Mouse (Mus musculus): ENCODE data around the gene Tpk1. TPM values are rescaled to one million over a fixed set of nuclear protein-coding genes. Genes with fewer than 3 reads are reported as not detected.
A peak's percentile ranks its signal among the peaks of the same experiment; 100 is the strongest.

The Tpk1 gene
- polyA plus RNA-seq, 1 experiment: 4.0 TPM

GRCm38 (mm10) chr6:43342386-43342785 is 323.7 kb downstream of the Tpk1 start:
- DNase-seq (ENCODE audit: low read depth): peak; percentile 68

GRCm38 (mm10) chr6:43338804-43339203 is 327.3 kb downstream of the Tpk1 start:
- DNase-seq (ENCODE audit: low read depth): no peak
- TF ChIP-seq POLR2A (IDR thresholded peaks at IDR 0.05; ENCODE audit: borderline replicate concordance, extremely low read depth, insufficient read depth, insufficient read length, poor library complexity, severe bottlenecking) (no peak), CTCF (IDR thresholded peaks at IDR 0.05; ENCODE audit: borderline replicate concordance, extremely low read depth, insufficient read depth, insufficient read length) (no peak)

More at GRCm38 (mm10) chr6:43342386-43342785, 323.7 kb downstream of the Tpk1 start:
- no peak for TF ChIP-seq CTCF (IDR thresholded peaks at IDR 0.05; ENCODE audit: borderline replicate concordance, extremely low read depth, insufficient read depth, insufficient read length)
- TF ChIP-seq POLR2A (IDR thresholded peaks at IDR 0.05; ENCODE audit: borderline replicate concordance, extremely low read depth, insufficient read depth, insufficient read length, poor library complexity, severe bottlenecking): no peak

- TF ChIP-seq POLR2A (IDR thresholded peaks at IDR 0.05; ENCODE audit: borderline replicate concordance, extremely low read depth, insufficient read depth, insufficient read length, poor library complexity, severe bottlenecking) (no peak), CTCF (IDR thresholded peaks at IDR 0.05; ENCODE audit: borderline replicate concordance, extremely low read depth, insufficient read depth, insufficient read length) (no peak)
- peak; percentile 81 for DNase-seq (ENCODE audit: low read depth)
Observed at GRCm38 (mm10) chr6:43337491-43337961, 328.6 kb downstream of the Tpk1 start.

GRCm38 (mm10) chr6:43335619-43336234 is 330.4 kb downstream of the Tpk1 start:
- no peak for TF ChIP-seq CTCF (IDR thresholded peaks at IDR 0.05; ENCODE audit: borderline replicate concordance, extremely low read depth, insufficient read depth, insufficient read length)
- TF ChIP-seq POLR2A (IDR thresholded peaks at IDR 0.05; ENCODE audit: borderline replicate concordance, extremely low read depth, insufficient read depth, insufficient read length, poor library complexity, severe bottlenecking): no peak
- DNase-seq (ENCODE audit: low read depth): peak; percentile 44

- DNase-seq (ENCODE audit: low read depth): peak; percentile 76
Observed at GRCm38 (mm10) chr6:43333479-43333878, 332.6 kb downstream of the Tpk1 start.

GRCm38 (mm10) chr6:43312961-43313656 is 353.0 kb downstream of the Tpk1 start:
- no peak for TF ChIP-seq CTCF (IDR thresholded peaks at IDR 0.05; ENCODE audit: borderline replicate concordance, extremely low read depth, insufficient read depth, insufficient read length)
- TF ChIP-seq POLR2A (IDR thresholded peaks at IDR 0.05; ENCODE audit: borderline replicate concordance, extremely low read depth, insufficient read depth, insufficient read length, poor library complexity, severe bottlenecking): no peak
- peak; percentile 73 for DNase-seq (ENCODE audit: low read depth)

More at GRCm38 (mm10) chr6:43333479-43333878, 332.6 kb downstream of the Tpk1 start:
- no peak for TF ChIP-seq POLR2A (IDR thresholded peaks at IDR 0.05; ENCODE audit: borderline replicate concordance, extremely low read depth, insufficient read depth, insufficient read length, poor library complexity, severe bottlenecking)
- no peak for TF ChIP-seq CTCF (IDR thresholded peaks at IDR 0.05; ENCODE audit: borderline replicate concordance, extremely low read depth, insufficient read depth, insufficient read length)

GRCm38 (mm10) chr6:43312546-43312945 is 353.5 kb downstream of the Tpk1 start:
- no peak for DNase-seq (ENCODE audit: low read depth)
- TF ChIP-seq POLR2A (IDR thresholded peaks at IDR 0.05; ENCODE audit: borderline replicate concordance, extremely low read depth, insufficient read depth, insufficient read length, poor library complexity, severe bottlenecking) (no peak), CTCF (IDR thresholded peaks at IDR 0.05; ENCODE audit: borderline replicate concordance, extremely low read depth, insufficient read depth, insufficient read length) (no peak)

- TF ChIP-seq CTCF (IDR thresholded peaks at IDR 0.05; ENCODE audit: borderline replicate concordance, extremely low read depth, insufficient read depth, insufficient read length) (no peak), POLR2A (IDR thresholded peaks at IDR 0.05; ENCODE audit: borderline replicate concordance, extremely low read depth, insufficient read depth, insufficient read length, poor library complexity, severe bottlenecking) (no peak)
- no peak for DNase-seq (ENCODE audit: low read depth)
Observed at GRCm38 (mm10) chr6:43310071-43310470, 356.0 kb downstream of the Tpk1 start.

GRCm38 (mm10) chr6:43309454-43309853 is 356.6 kb downstream of the Tpk1 start, which contains the start of gene Nobox:
Gene Nobox, minus strand, starts transcription at chr6:43309554.
- TF ChIP-seq CTCF (IDR thresholded peaks at IDR 0.05; ENCODE audit: borderline replicate concordance, extremely low read depth, insufficient read depth, insufficient read length): no peak
- DNase-seq (ENCODE audit: low read depth): no peak

GRCm38 (mm10) chr6:43297508-43297850 is 368.6 kb downstream of the Tpk1 start:
- peak; percentile 60 for DNase-seq (ENCODE audit: low read depth)
- TF ChIP-seq CTCF (IDR thresholded peaks at IDR 0.05; ENCODE audit: borderline replicate concordance, extremely low read depth, insufficient read depth, insufficient read length): no peak
- TF ChIP-seq POLR2A (IDR thresholded peaks at IDR 0.05; ENCODE audit: borderline replicate concordance, extremely low read depth, insufficient read depth, insufficient read length, poor library complexity, severe bottlenecking): no peak

- TF ChIP-seq POLR2A (IDR thresholded peaks at IDR 0.05; ENCODE audit: borderline replicate concordance, extremely low read depth, insufficient read depth, insufficient read length, poor library complexity, severe bottlenecking): no peak
- no peak for TF ChIP-seq CTCF (IDR thresholded peaks at IDR 0.05; ENCODE audit: borderline replicate concordance, extremely low read depth, insufficient read depth, insufficient read length)
- peak; percentile 83 for DNase-seq (ENCODE audit: low read depth)
Observed at GRCm38 (mm10) chr6:43296798-43297507, 369.1 kb downstream of the Tpk1 start.

Measured in brain, embryonic 14.5 days (tissue).